8 mouse cellular contexts compared by ENCODE assay signal in genomic region chr7:99858813-99859585, GRCm38 (mm10). TPM values are rescaled to one million over a fixed set of nuclear protein-coding genes. Genes with fewer than 3 reads are reported as not detected.
DNase-seq lines count a peak whose midpoint lies in the region; ATAC-seq and TF ChIP-seq lines count a peak whose summit lies in the region.

Xrra1 (plus strand) TSS chr7:99859116.

- TF ChIP-seq CTCF in kidney, adult 2 months (conservative IDR thresholded peaks at IDR 0.05; ENCODE audit: insufficient read depth, insufficient read length, low read depth, low read length) = no peak
- no peak for TF ChIP-seq CTCF in spleen, adult 2 months (IDR thresholded peaks at IDR 0.05; ENCODE audit: extremely low read depth, insufficient read depth, insufficient read length, insufficient replicate concordance)

- DNase-seq in 3134 (ENCODE audit: extremely low read depth, insufficient read length, low spot score) = peak; percentile 96
- DNase-seq in adrenal gland, postnatal 36 days = peak; percentile 97 to 98
- peak; percentile 97 to 99 for DNase-seq in heart, adult 18-20 months
- peak; percentile 99 for DNase-seq in kidney, adult 2 months
- peak; percentile 92 to 97 for DNase-seq in spleen, adult 2 months (ENCODE audit: low read depth in 1 of 2, low spot score in 2 of 2)

- H3K36me3 ChIP-seq in embryonic facial prominence, embryonic 13.5 days = peaks cover 20% of the 10 kb centered on the region
- no peaks in the 10 kb centered on the region for H3K36me3 ChIP-seq in kidney, adult 2 months (ENCODE audit: control insufficient read depth, insufficient read depth, low read length)
- peaks cover 25% of the 10 kb centered on the region for H3K36me3 ChIP-seq in limb, embryonic 12.5 days
- H3K36me3 ChIP-seq in midbrain, embryonic 15.5 days (replicated peaks) = no peaks in the 10 kb centered on the region
- no peaks in the 10 kb centered on the region for H3K36me3 ChIP-seq in spleen, adult 2 months (ENCODE audit: control insufficient read depth, insufficient read depth, low read length)

- H3K4me2 ChIP-seq in embryonic facial prominence, embryonic 13.5 days = peak within 1 kb of the TSS; percentile 87
- peak within 1 kb of the TSS; percentile 89 for H3K4me2 ChIP-seq in limb, embryonic 12.5 days
- H3K4me2 ChIP-seq in midbrain, embryonic 15.5 days = peak within 1 kb of the TSS; percentile 80

- ATAC-seq in embryonic facial prominence, embryonic 13.5 days (ENCODE audit: insufficient number of reproducible peaks, insufficient read depth, low FRiP score, low TSS enrichment, low read depth) = peak; percentile 97
- peak; percentile 98 for ATAC-seq in limb, embryonic 12.5 days (ENCODE audit: insufficient number of reproducible peaks, insufficient read depth, low FRiP score, low TSS enrichment, low read depth)
- ATAC-seq in midbrain, embryonic 15.5 days (replicated peaks) = peak; percentile 99

- peaks cover 19% of the 10 kb centered on the region for H3K4me1 ChIP-seq in embryonic facial prominence, embryonic 13.5 days
- H3K4me1 ChIP-seq in kidney, adult 2 months (ENCODE audit: control insufficient read depth, insufficient read depth, low read length) = peaks cover 9% of the 10 kb centered on the region
- peaks cover 18% of the 10 kb centered on the region for H3K4me1 ChIP-seq in limb, embryonic 12.5 days (replicated peaks)
- H3K4me1 ChIP-seq in midbrain, embryonic 15.5 days = peaks cover 18% of the 10 kb centered on the region
- H3K4me1 ChIP-seq in spleen, adult 2 months (ENCODE audit: control insufficient read depth, insufficient read depth, insufficient read length) = peaks cover 8% of the 10 kb centered on the region

- TF ChIP-seq POLR2A in kidney, adult 2 months (IDR thresholded peaks at IDR 0.05; ENCODE audit: low read depth, low read length) = peak; percentile 69
- peak; percentile 92 for TF ChIP-seq POLR2A in spleen, adult 2 months (IDR thresholded peaks at IDR 0.05; ENCODE audit: low read depth, low read length)

- under 1% methylated on average over 42 of the region's 42 CpGs for WGBS in embryonic facial prominence, embryonic 13.5 days
- under 1% methylated on average over 42 of the region's 42 CpGs for WGBS in kidney, adult 2 months
- WGBS in limb, embryonic 12.5 days = under 1% methylated on average over 42 of the region's 42 CpGs
- under 1% methylated on average over 42 of the region's 42 CpGs for WGBS in midbrain, embryonic 15.5 days
- under 1% methylated on average over 42 of the region's 42 CpGs for WGBS in spleen, adult 2 months

- H3K9ac ChIP-seq in embryonic facial prominence, embryonic 13.5 days = peak within 1 kb of the TSS; percentile 88
- peak within 1 kb of the TSS; percentile 92 for H3K9ac ChIP-seq in limb, embryonic 12.5 days (replicated peaks)
- peak within 1 kb of the TSS; percentile 74 for H3K9ac ChIP-seq in midbrain, embryonic 15.5 days

- peak within 1 kb of the TSS; percentile 30; the same call in 1 of the 2 replicates for H3K27ac ChIP-seq in embryonic facial prominence, embryonic 13.5 days
- H3K27ac ChIP-seq in kidney, adult 2 months (ENCODE audit: insufficient read depth, low read depth, low read length) = no peak within 1 kb of the TSS
- H3K27ac ChIP-seq in limb, embryonic 12.5 days = peak within 1 kb of the TSS; percentile 82
- H3K27ac ChIP-seq in midbrain, embryonic 15.5 days = peak within 1 kb of the TSS; percentile 85
- H3K27ac ChIP-seq in spleen, adult 2 months (ENCODE audit: insufficient read depth, low read length) = peak within 1 kb of the TSS; percentile 65

- H3K4me3 ChIP-seq in embryonic facial prominence, embryonic 13.5 days = peak within 1 kb of the TSS; percentile 68
- H3K4me3 ChIP-seq in kidney, adult 2 months (ENCODE audit: insufficient read depth, low read depth, low read length) = peak within 1 kb of the TSS; percentile 82
- H3K4me3 ChIP-seq in limb, embryonic 12.5 days (replicated peaks) = peak within 1 kb of the TSS; percentile 75
- peak within 1 kb of the TSS; percentile 74 for H3K4me3 ChIP-seq in midbrain, embryonic 15.5 days
- H3K4me3 ChIP-seq in spleen, adult 2 months (ENCODE audit: extremely low read depth, insufficient read depth, insufficient read length) = peak within 1 kb of the TSS; percentile 80

- H3K27me3 ChIP-seq in embryonic facial prominence, embryonic 13.5 days = no peaks in the 10 kb centered on the region
- H3K27me3 ChIP-seq in kidney, adult 2 months (replicated peaks; ENCODE audit: control insufficient read depth, insufficient read depth, low read length) = no peaks in the 10 kb centered on the region
- no peaks in the 10 kb centered on the region for H3K27me3 ChIP-seq in limb, embryonic 12.5 days
- H3K27me3 ChIP-seq in midbrain, embryonic 15.5 days (replicated peaks) = no peaks in the 10 kb centered on the region
- H3K27me3 ChIP-seq in spleen, adult 2 months (ENCODE audit: control insufficient read depth, insufficient read depth, low read length) = no peaks in the 10 kb centered on the region

- H3K9me3 ChIP-seq in embryonic facial prominence, embryonic 13.5 days = no peaks in the 10 kb centered on the region
- no peaks in the 10 kb centered on the region for H3K9me3 ChIP-seq in limb, embryonic 12.5 days
- H3K9me3 ChIP-seq in midbrain, embryonic 15.5 days = no peaks in the 10 kb centered on the region

RNA-seq across cellular contexts. Expression of gene Xrra1, which starts in this region (rescaled TPM):
- 1 to 10 TPM in 1 of 2 experiments, under 1 TPM in 1; 0.33 to 5.5 TPM for total RNA-seq in adrenal gland, postnatal 36 days (2021)
- polyA plus RNA-seq in embryonic facial prominence, embryonic 13.5 days (2015; fragmentation: Nextera tagmentation; extraction: Ambion mirVana) = 0.50 and 0.59 TPM in 2 replicates
- total RNA-seq in heart, adult 18-20 months (2021) = under 1 TPM in 1 of 2 experiments, not detected in 1; 0.23 TPM
- polyA plus RNA-seq in kidney, adult 2 months (2012; rRNA removed) = 0.22 and 0.24 TPM in 2 replicates
- polyA plus RNA-seq in limb, embryonic 12.5 days (2016; fragmentation: Nextera tagmentation; extraction: Ambion mirVana) = 0.21 and 0.22 TPM in 2 replicates
- 1.0 and 1.1 TPM in 2 replicates for polyA plus RNA-seq in midbrain, embryonic 15.5 days (2015; fragmentation: Nextera tagmentation; extraction: Ambion mirVana)
- polyA plus RNA-seq in spleen, adult 2 months (2012; rRNA removed) = 0.12 TPM in 1 of 2 replicates, not detected in the other

Comparison
In these comparisons a context has a peak if more than half of its experiments do, and no peak if none do; other contexts are left out.
1. Peak in ATAC-seq, H3K4me3 ChIP-seq, H3K27ac ChIP-seq, H3K9ac ChIP-seq and H3K4me2 ChIP-seq in embryonic facial prominence, embryonic 13.5 days; RNA of the gene not detected or under 1 TPM.
2. Peak in DNase-seq in heart, adult 18-20 months; RNA of the gene not detected or under 1 TPM.
3. Peak in DNase-seq and H3K4me3 ChIP-seq in kidney, adult 2 months; RNA of the gene not detected or under 1 TPM.
4. Peak in ATAC-seq, H3K4me3 ChIP-seq, H3K27ac ChIP-seq, H3K9ac ChIP-seq and H3K4me2 ChIP-seq in limb, embryonic 12.5 days; RNA of the gene not detected or under 1 TPM.
5. Peak in DNase-seq, H3K4me3 ChIP-seq and H3K27ac ChIP-seq in spleen, adult 2 months; RNA of the gene not detected or under 1 TPM.